Mouse (Mus musculus): ENCODE measurements around the gene Bace2.

Bace2 gene

DNA sequence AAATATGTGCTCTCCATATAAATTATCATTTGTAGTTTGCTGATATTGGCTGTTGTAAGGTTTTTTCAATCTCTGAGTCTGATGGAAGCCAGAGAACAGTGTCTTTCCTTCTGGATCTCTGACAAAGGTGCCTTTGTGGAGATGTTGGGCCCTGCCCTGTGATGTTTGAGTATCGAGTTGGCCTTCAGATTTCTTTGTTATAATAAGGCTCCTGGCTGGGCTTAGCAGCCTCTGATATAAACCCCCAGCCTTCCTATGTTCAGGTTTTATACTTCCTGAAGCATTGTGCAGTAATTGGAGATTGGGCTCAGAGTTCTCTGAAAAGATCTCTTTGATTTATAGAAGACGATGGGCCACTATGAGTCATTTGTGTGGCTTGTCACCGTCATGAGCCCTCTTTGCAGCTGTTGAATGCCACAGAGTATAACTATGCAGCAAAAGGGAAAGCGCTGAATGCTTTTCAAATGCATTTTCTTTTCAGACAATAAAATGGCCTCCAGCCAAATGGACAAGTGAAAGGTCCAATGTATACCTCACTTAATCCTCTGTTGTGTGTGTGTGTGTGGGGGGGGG, 45.8 kb downstream of the Bace2 start:
- WGBS = 58% methylated on average over 4 of the region's 4 CpGs

GRCm38 (mm10) chr16:97405476-97406012, 49.0 kb downstream of the Bace2 start:
- 62% methylated on average over 5 of the region's 5 CpGs for WGBS

DNA sequence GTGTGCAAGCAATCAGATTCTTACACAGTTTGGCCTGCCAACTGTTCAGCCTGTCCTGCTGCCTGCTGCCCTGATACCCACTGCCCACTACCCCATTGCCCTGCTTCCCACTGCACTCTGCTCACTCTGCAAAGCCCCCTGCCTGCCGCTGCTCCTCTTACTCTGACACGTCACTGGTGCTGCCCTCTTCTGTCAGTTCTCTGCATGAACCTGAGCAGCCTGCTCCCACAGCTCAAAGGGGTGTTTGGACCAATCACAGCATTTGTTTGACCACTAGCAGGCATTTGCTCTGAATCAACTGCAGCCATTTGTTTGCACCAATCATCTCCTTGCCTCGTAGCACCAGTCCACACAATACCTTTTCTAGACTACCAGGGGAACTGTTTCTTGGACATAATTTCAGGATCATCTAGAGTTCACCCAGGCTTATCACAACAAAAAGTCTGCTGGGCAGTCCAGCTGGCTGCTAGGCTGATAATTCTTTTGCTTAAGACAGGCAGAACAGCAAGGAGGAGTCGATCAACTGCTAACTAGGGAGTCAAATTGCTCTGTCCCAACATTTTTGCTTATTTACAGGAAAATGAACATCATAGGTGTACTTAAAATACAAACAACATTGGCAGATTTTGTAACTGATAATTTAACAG, 61.5 kb downstream of the Bace2 start:
- WGBS = 35% methylated on average over 4 of the region's 4 CpGs

DNA sequence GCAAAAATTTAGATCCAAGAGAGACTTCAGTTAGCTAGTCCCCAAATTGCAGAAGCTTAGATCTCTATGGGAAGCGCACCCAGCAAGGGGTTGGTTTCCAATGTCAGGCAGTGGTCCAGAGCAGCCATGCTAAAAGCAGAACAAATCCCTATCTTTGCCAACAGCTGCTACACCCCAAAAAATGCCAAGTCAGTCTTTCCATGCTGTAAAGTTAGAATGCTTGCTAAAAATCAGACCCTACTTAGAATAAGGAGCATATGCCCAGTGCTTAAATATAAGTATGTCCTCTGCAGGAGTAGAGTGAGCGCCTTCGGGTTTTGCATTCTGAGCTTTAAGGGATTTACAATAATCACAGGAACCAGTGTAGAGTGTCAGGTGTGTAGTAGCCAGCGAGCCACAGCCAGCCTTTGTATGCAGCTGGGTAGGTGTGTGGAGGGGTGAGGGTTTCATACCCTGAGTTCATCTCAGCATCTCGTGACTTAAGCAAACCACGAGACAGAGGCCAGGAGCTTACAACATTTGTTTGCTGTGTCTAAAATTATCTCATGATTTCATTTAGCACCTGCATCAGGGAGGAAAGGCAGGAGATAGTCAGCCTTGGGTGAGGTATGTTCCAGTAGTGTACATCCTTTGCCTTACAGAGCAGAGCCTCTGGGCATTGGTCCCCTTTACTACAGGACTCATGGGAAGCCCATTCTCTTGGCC, 62.4 kb downstream of the Bace2 start:
- 61% methylated on average over 6 of the region's 6 CpGs for WGBS

- WGBS = 64% methylated on average over 6 of the region's 6 CpGs
These were observed 65.1 kb downstream of the Bace2 start for GRCm38 (mm10) chr16:97421671-97422070.

DNA sequence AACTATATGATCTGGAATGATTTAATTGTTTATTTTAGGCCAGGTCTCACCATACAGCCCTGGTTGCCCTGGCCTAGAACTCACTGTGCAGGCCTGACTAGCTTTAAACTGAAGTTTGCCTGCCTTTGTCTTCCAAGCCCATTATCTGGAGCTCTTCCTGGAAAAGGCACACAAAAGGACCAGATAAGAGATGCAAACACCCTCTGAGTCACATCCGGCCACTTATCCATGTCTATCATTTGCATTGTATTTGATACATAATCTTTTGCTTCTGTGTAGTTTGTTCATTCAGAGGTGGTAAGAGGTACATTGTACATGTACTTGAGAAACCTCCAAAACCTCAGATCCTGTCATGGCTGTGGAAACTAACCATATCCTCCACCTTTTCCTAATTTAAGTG, 67.1 kb downstream of the Bace2 start:
- 87% methylated on average over 1 of the region's 1 CpGs for WGBS

GRCm38 (mm10) chr16:97428026-97428425, 71.5 kb downstream of the Bace2 start:
- 84% methylated on average over 3 of the region's 3 CpGs for WGBS

GRCm38 (mm10) chr16:97430091-97430490, 73.5 kb downstream of the Bace2 start:
- 49% methylated on average over 4 of the region's 4 CpGs for WGBS

- WGBS = 33% methylated on average over 4 of the region's 4 CpGs
These were observed 74.8 kb downstream of the Bace2 start for GRCm38 (mm10) chr16:97431328-97431727.

DNA sequence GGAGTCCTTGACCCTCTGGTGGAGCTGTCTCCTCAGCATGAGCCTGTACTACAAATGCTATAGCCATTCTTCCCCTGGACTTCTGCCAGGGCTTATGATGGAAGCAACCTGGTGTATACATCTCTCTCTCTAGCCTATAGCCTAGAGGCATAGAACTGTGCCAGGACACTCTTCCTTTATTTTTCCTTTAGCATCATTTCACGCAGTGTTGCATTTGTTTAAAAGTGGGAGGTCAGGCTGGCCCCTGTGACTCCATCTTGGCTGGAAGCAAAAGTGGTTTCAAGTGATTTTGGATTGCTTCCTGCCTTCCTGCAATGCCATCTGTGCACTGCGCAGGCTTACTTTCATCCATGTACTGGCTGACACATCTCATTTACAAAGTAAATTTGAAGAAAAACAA, 77.7 kb downstream of the Bace2 start:
- 58% methylated on average over 2 of the region's 2 CpGs for WGBS

- 33% methylated on average over 1 of the region's 1 CpGs for WGBS
These were observed 81.0 kb downstream of the Bace2 start for GRCm38 (mm10) chr16:97437448-97438056.

DNA sequence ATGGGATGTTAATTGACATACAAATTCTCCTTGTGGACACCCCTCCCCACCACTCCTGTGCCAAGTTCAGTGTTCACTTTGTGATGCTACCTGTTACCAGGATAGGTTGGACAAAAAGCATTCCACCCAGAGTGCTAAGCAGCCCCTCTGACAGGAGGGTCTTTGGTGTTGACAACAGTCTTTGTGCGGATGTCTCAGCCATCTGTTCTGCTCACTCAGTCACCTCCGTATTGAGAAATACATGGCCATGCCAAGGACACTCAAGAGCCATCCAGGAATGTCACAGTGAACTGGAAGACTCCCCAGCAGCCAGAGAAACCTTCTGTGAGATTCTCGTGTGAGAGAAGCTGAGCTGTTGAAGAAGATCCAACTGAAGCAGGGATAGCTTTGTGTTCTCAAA, 81.6 kb downstream of the Bace2 start:
- 56% methylated on average over 3 of the region's 3 CpGs for WGBS

DNA sequence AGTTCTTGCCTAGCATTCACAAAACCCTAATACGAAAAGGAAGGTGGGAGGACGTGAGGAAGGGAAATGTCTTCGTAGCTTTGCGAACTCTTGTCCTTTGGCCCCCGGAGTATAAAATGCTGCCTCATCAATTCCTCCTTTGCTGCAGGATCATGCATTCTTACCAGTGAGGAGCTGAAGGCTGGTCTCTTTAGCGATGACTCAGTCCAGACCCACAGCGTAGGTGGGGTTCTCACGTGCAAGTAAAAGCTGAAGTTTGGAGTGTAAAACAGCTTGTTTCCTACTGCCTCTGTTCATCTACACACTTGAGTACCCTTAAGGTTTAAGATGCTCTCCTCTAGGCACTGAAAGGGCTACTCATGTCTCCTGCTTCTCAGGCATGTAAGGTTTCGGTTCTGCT, 85.4 kb downstream of the Bace2 start:
- 57% methylated on average over 9 of the region's 9 CpGs for WGBS

DNA sequence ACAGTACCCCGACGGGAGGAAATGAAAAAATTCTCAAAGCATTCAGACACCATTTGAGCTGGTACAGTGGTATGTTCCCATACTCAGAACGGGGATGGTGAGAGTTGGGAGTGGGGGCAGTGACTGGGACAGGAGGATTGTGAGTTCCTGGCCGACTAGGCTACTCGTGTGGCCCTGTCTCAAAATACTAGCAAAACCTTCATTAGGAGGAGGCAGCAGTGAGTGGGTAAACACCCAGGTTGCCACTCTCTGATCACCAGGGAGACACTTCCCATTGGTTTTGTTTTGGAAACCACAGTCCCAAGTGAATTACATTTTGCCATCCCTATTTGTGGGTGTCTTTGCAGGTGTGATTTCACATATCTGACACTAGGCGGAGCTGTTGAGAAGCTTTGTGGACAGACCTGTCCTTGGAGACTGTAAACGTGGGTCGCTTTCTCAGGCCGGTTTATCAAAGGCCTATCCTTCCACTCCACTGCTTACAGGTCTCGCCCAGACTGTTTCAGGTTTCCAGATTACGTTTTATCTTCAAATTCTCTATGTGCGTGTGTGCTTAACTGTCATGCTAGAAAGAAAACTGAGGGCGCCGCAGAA, 87.2 kb downstream of the Bace2 start:
- 65% methylated on average over 14 of the region's 14 CpGs for WGBS

DNA sequence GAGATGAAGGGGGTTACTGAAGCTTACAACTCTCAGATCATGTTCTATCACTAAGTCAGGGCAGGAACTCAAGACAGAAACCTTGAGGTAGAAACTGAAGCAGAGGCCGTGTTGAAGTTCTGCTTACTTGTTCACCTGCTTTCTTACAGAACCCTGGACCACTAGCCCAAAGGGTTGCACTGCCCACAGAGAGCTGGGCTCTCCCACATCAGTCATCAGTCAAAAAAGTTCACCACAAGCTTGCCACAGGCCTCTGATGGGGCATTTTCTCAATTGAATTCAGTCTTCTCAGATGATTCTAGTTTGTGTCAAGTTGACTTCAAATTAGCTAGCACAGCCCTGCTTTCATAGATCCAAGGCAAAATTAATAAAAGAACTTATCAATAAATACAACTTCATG, 103.3 kb downstream of the Bace2 start:
- 89% methylated on average over 1 of the region's 1 CpGs for WGBS

DNA sequence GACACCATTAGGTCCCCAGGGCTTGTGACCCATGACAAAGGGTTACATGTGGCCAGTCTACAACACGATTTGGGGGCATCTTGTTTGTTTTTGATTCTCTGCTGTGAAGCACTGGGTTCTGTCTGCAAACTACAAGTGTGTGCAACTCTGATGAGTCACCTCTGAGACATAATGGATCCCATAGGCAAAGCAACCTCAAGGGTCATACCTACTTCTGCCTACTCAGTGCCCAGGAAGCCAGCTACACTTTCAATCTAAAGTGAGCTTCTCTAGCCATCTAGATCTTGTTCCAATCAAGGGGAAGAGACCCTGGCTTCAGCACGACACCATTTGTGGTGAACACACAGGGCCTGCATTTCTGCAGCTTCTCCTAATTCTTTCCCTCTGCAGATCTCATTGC, 104.7 kb downstream of the Bace2 start:
- 89% methylated on average over 2 of the region's 2 CpGs for WGBS

DNA sequence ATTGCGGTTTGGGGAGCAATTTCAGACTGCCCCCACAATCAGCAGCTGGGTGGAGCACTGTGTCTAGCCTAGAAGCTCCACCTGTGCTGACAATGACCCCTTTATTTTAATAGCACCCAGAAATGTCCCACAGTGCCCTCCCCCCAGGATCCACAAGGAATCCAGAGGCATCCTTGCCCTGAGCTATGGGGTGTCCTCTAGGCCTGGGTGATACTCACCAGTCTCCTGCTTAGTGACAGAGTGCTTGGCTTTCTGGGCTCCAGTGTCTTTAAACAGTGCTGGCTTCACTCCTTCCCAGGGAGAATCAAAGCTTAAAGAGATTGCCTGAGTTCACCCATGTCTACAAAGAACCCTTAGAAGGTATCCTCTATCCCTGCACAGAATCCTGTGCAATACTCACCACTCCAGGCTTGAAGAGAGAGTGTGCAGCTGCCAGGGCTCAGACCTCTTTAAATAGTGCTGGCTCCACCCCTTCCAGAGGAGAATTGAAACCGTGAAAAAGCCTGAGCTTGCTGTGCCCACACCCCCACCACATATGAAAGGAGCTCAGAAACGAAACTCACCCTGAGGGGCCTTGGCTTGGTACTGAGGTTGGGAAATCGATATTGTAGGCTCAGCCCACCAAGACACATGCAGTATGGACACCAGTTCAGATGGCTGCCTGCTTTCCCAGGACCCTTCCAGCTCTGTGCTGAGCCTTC, 106.1 kb downstream of the Bace2 start, which contains the start of gene Mx1:
Gene Mx1, minus strand, starts transcription at position 427 of the 701 bp plus-strand sequence.
- 36% methylated on average over 4 of the region's 4 CpGs for WGBS

GRCm38 (mm10) chr16:97466182-97466957, 109.8 kb downstream of the Bace2 start:
- WGBS = 59% methylated on average over 4 of the region's 4 CpGs

GRCm38 (mm10) chr16:97467472-97467871, 110.9 kb downstream of the Bace2 start:
- WGBS = 78% methylated on average over 3 of the region's 3 CpGs

- WGBS = 86% methylated on average over 4 of the region's 4 CpGs
These were observed 111.7 kb downstream of the Bace2 start for GRCm38 (mm10) chr16:97467993-97468791.
